Mouse (Mus musculus): ENCODE measurements around the gene Cds1.

DNA sequence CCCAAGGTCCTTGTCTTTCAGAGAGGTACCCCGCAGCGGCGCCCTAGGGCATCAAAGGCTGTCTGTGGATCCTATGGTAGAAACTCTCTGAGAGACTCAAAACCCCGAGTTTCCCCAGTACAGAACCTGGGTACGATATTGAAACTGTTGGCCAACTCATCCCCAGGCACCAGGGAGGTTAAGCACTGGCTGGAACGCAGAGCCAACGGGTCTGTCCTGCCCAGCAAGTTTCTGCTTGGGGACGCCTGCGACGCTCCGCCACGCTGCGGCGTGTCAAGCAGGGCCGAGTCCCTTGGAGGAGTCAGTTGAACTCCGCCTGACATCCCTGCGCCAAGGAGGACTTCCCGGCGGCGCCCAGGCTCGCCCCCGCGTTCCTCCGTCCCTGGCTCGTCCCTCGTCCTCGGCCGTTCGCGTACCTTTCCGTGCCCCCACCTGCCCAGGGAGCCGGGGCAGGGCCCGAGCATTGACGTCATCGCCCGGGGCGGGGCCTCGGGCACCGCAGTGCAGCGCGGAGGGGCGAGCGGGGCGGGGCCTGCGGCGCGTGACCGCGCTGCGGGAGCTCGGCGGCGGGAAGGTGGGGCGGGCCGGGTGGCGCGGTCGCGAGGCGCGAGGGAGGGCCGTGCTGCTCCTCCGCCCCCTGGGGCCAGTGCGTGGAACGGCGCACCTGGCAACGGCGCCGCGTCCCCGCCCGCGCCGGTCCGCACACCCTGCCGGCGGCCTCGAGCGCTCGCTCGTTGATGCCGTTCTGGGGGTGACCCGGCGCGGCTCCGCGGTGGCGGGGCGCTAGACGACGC, at the start of gene Cds1:
- TF ChIP-seq ZNF384 (IDR thresholded peaks at IDR 0.05; ENCODE audit: low read depth, low read length) (no peak), SMC3 (IDR thresholded peaks at IDR 0.05; ENCODE audit: low read depth, low read length) (no peak), POLR2A (IDR thresholded peaks at IDR 0.05; ENCODE audit: control insufficient read depth in 1 of 2, insufficient read depth in 1 of 2, low read depth in 1 of 2, low read length in 2 of 2, poor library complexity in 1 of 2) (no peak), CTCF (IDR thresholded peaks at IDR 0.05 in 2 of 3, conservative IDR thresholded peaks at IDR 0.05 in 1 of 3; ENCODE audit: control insufficient read depth in 1 of 3, insufficient read depth in 1 of 3, low read depth in 2 of 3, low read length in 3 of 3, poor library complexity in 1 of 3, severe bottlenecking in 1 of 3) (no peak), ELF1 (IDR thresholded peaks at IDR 0.05; ENCODE audit: low read depth, low read length) (no peak), POLR2AphosphoS2 (IDR thresholded peaks at IDR 0.05; ENCODE audit: low read length) (no peak)

All from MEL (cell line).